Mouse (Mus musculus): ENCODE results near the gene Syt1.

DNA sequence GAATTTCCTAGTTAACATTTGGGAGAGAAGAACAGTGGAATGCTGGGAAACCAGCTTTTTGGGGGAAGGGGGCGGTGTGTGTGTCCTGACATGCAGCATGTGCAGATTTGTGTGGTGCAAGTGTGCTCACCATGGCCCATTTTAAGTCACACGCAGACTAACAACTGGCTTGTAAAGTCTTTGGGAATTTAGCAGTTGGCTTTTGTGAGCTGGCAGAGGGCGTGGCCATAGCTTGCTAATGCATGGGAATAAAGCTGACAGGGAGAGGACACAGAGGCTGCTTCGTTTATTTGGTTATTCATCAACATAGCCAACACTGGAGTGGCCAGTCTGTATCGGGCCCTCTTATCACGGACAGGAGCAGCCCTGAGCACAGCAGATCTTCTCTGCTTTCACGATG is 505.9 kb downstream of the Syt1 start:
- TF ChIP-seq CTCF (IDR thresholded peaks at IDR 0.05; ENCODE audit: low read depth), result no peak
- no peak for TF ChIP-seq EP300 (IDR thresholded peaks at IDR 0.05; ENCODE audit: low read depth)
